Comparison of ENCODE assay signal across 8 mouse cellular contexts in the genomic region with DNA sequence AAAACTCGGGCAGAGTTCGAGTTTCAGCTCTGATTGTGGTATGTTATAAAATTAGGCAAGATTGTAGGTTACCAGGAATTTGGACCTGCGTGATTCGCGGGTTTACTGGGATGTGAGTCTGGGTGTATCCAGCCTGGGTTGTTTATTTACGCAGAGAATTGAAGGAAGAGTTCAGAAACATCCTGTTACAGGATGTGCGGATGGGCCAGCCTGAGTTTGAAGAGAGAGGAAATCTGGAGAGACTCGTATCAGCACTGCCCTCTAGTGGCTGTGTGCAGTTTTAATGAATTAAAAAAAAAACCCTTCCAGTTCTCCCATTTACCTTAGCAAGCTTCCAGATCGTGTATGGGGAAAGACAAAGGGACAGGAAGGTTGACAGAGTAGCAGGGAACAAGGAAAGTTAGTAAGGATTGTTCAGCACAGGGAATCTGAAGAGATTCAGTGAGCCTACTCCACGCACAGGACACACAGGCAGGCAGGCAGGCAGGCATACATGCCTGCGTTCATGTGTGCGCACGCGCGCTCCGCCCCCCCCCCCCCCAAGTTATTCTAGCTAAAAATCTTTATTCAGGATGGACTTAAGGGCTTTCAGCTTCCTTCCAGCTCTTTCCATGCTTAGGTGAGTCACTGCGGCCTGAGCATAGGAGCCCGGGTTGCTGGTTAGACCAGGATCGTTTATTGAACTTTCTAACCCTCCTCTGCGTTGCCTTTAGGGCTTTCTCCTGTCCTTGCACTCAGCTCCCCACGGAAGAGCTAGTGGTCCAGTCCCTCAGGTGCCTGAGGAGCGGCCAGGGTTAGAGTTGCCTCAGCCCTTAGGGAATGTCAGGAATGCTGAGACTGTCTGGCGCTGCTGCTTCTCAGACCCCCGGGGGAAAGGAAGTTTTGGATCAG.
DNase-seq lines count a peak whose midpoint lies in the region; ATAC-seq and TF ChIP-seq lines count a peak whose summit lies in the region.

No protein-coding gene starts in this region.

- H3K36me3 ChIP-seq in hindbrain, postnatal 0 days (ENCODE audit: insufficient read depth, low read length) = no peaks in the 10 kb centered on the region
- H3K36me3 ChIP-seq in limb, embryonic 11.5 days (ENCODE audit: control insufficient read depth, insufficient read depth, low read length) = no peaks in the 10 kb centered on the region
- H3K36me3 ChIP-seq in midbrain, embryonic 11.5 days (ENCODE audit: control insufficient read depth, insufficient read depth, low read length) = no peaks in the 10 kb centered on the region
- no peaks in the 10 kb centered on the region for H3K36me3 ChIP-seq in testis, adult 2 months (ENCODE audit: control insufficient read depth, insufficient read depth, low read length)

- peak overlapping the region; percentile 26; the same call in 1 of the 2 replicates for H3K27ac ChIP-seq in hindbrain, postnatal 0 days
- H3K27ac ChIP-seq in limb, embryonic 11.5 days (replicated peaks; ENCODE audit: low read depth, low read length) = no peak overlapping the region
- H3K27ac ChIP-seq in midbrain, embryonic 11.5 days (ENCODE audit: low read depth, low read length) = no peak overlapping the region
- peak overlapping the region; percentile 63 for H3K27ac ChIP-seq in testis, adult 2 months (ENCODE audit: control insufficient read depth, insufficient read depth, low read depth, low read length)

- no peak overlapping the region for H3K9ac ChIP-seq in hindbrain, postnatal 0 days (replicated peaks; ENCODE audit: low read length)
- H3K9ac ChIP-seq in limb, embryonic 11.5 days (ENCODE audit: low read length) = peak overlapping the region; percentile 49
- H3K9ac ChIP-seq in midbrain, embryonic 11.5 days (ENCODE audit: low read length) = peak overlapping the region; percentile 48

- H3K4me2 ChIP-seq in hindbrain, postnatal 0 days (ENCODE audit: low read depth, low read length) = peak overlapping the region; percentile 70
- peak overlapping the region; percentile 50 for H3K4me2 ChIP-seq in limb, embryonic 11.5 days (ENCODE audit: low read depth, severe bottlenecking)
- peak overlapping the region; percentile 60 for H3K4me2 ChIP-seq in midbrain, embryonic 11.5 days

- peak; percentile 78 for TF ChIP-seq CTCF in hindbrain, postnatal 0 days (IDR thresholded peaks at IDR 0.05; ENCODE audit: low read depth)
- TF ChIP-seq CTCF in testis, adult 2 months (IDR thresholded peaks at IDR 0.05; ENCODE audit: control insufficient read depth, insufficient read depth, insufficient replicate concordance, low read depth, low read length) = peak; percentile 15; the same call in 1 of the 2 replicates

- H3K4me3 ChIP-seq in hindbrain, postnatal 0 days (ENCODE audit: low read length) = peak overlapping the region; percentile 37
- peak overlapping the region; percentile 28 for H3K4me3 ChIP-seq in limb, embryonic 11.5 days (ENCODE audit: low read depth, low read length)
- peak overlapping the region; percentile 30 for H3K4me3 ChIP-seq in midbrain, embryonic 11.5 days (ENCODE audit: low read depth, low read length)
- peak overlapping the region; percentile 60 for H3K4me3 ChIP-seq in testis, adult 2 months (ENCODE audit: control insufficient read depth, low read depth, low read length)

- no peaks in the 10 kb centered on the region for H3K9me3 ChIP-seq in hindbrain, postnatal 0 days (ENCODE audit: low read length)
- H3K9me3 ChIP-seq in limb, embryonic 11.5 days (ENCODE audit: control insufficient read depth, low read length) = no peaks in the 10 kb centered on the region
- H3K9me3 ChIP-seq in midbrain, embryonic 11.5 days (ENCODE audit: control insufficient read depth, low read length) = no peaks in the 10 kb centered on the region

- 15% methylated on average over 22 of the region's 24 CpGs for WGBS in hindbrain, postnatal 0 days
- WGBS in limb, embryonic 11.5 days = 11% methylated on average over 24 of the region's 24 CpGs
- 14% methylated on average over 24 of the region's 24 CpGs for WGBS in midbrain, embryonic 11.5 days

- no peaks in the 10 kb centered on the region for H3K27me3 ChIP-seq in hindbrain, postnatal 0 days (ENCODE audit: insufficient read depth, low read length)
- H3K27me3 ChIP-seq in limb, embryonic 11.5 days (ENCODE audit: control insufficient read depth, insufficient read depth, low read length) = no peaks in the 10 kb centered on the region
- no peaks in the 10 kb centered on the region; the same call in 1 of the 2 replicates for H3K27me3 ChIP-seq in midbrain, embryonic 11.5 days (ENCODE audit: control insufficient read depth, insufficient read depth, low read length)
- no peaks in the 10 kb centered on the region for H3K27me3 ChIP-seq in testis, adult 2 months (ENCODE audit: control insufficient read depth, insufficient read depth, low read length)

- ATAC-seq in hindbrain, postnatal 0 days = peak; percentile 74
- ATAC-seq in limb, embryonic 11.5 days (ENCODE audit: insufficient number of reproducible peaks, low FRiP score, low TSS enrichment, low read depth) = peak; percentile 56
- peak; percentile 75 for ATAC-seq in midbrain, embryonic 11.5 days (ENCODE audit: low FRiP score)

- no peaks in the 10 kb centered on the region; the same call in 1 of the 2 replicates for H3K4me1 ChIP-seq in hindbrain, postnatal 0 days (ENCODE audit: insufficient read depth, low read length)
- H3K4me1 ChIP-seq in limb, embryonic 11.5 days (ENCODE audit: control insufficient read depth, insufficient read depth, low read length) = no peaks in the 10 kb centered on the region
- H3K4me1 ChIP-seq in midbrain, embryonic 11.5 days (ENCODE audit: control insufficient read depth, insufficient read depth, low read length) = 0 out of 2 replicates have a peak, but pooled peaks cover 2% of the 10 kb centered on the region
- H3K4me1 ChIP-seq in testis, adult 2 months (ENCODE audit: control insufficient read depth, insufficient read depth, low read length) = peaks cover 8% of the 10 kb centered on the region

- TF ChIP-seq POLR2A in testis, adult 2 months (IDR thresholded peaks at IDR 0.05; ENCODE audit: control insufficient read depth, low read depth, low read length) = no peak

- peak; percentile 61 for DNase-seq in 416B (ENCODE audit: low read depth)
- peak; percentile 46 for DNase-seq in WW6 (ENCODE audit: low read depth, low spot score)
- peak; percentile 74 to 81 for DNase-seq in cerebellum, postnatal 14 days
- peak; percentile 6 to 11 for DNase-seq in gastrocnemius, adult 8-10 months (ENCODE audit: low spot score in 2 of 2)
- DNase-seq in hindbrain, postnatal 0 days (ENCODE audit: low spot score) = peak; percentile 83
- peak; percentile 75 for DNase-seq in limb, embryonic 11.5 days (ENCODE audit: low spot score)
- DNase-seq in midbrain, embryonic 11.5 days (ENCODE audit: low spot score, missing footprints) = peak; percentile 96

Comparison
In these comparisons a context has a peak if more than half of its experiments do, and no peak if none do; other contexts are left out.
1. DNase-seq: peak in every context shown above with its lines; median percentile 96 in midbrain, embryonic 11.5 days; 83 in hindbrain, postnatal 0 days; 78 in cerebellum, postnatal 14 days; 75 in limb, embryonic 11.5 days; 61 in 416B; 46 in WW6; 8 in gastrocnemius, adult 8-10 months.
2. H3K27ac ChIP-seq: peak in hindbrain, postnatal 0 days (single experiment) and testis, adult 2 months (single experiment); none in limb, embryonic 11.5 days (single experiment) and midbrain, embryonic 11.5 days (single experiment).
3. Peak in every context shown above with its lines, with median percentiles within 50 percentile points of each other: ATAC-seq, H3K4me2 ChIP-seq and H3K4me3 ChIP-seq.